Mouse (Mus musculus) heart, postnatal 0 days (tissue): ENCODE data around the gene Trim66.

ENCODE experiments used
- CTCF ChIP-seq: IDR thresholded peaks from 2 replicates; pipeline ENCODE4 v1.5.1; 2016; ENCODE audit warnings: antibody characterized with exemption, control low read depth, low read depth
- EP300 ChIP-seq: IDR thresholded peaks from 2 replicates; pipeline ENCODE4 v1.6.1; 2016; ENCODE audit warnings: antibody characterized with exemption, low read depth

- TF ChIP-seq CTCF (no peak), EP300 (no peak)
Observed at GRCm38 (mm10) chr7:109455748-109456147, 52.2 kb downstream of the Trim66 start.
